Mouse (Mus musculus): ENCODE results near the gene Cdc25b.
"Not testable (repeated sequence)": the region's sequence is repeated elsewhere in the genome, so short reads cannot be mapped to it uniquely, and the experiment has no call there.

Cdc25b gene

GRCm38 (mm10) chr2:131221853-131222515 lies 35.2 kb downstream of the Cdc25b start:
- in situ Hi-C loops (cut with MboI, MseI), result loop anchor here (5.0 kb wide), 1 partner anchor 35 kb away; no protein-coding TSS in a partner anchor

- in situ Hi-C loops (cut with MboI, MseI), result loop anchor here (5.0 kb wide), 1 partner anchor 35 kb away; no protein-coding TSS in a partner anchor
Measured at GRCm38 (mm10) chr2:131222562-131222961, 35.8 kb downstream of the Cdc25b start.

GRCm38 (mm10) chr2:131223569-131223968 lies 36.8 kb downstream of the Cdc25b start:
- in situ Hi-C loops (cut with MboI, MseI), result loop anchor here (5.0 kb wide), 1 partner anchor 34 kb away; no protein-coding TSS in a partner anchor

- in situ Hi-C loops (cut with MboI, MseI), result no loop called here
Measured at GRCm38 (mm10) chr2:131225178-131225577, 38.4 kb downstream of the Cdc25b start.

GRCm38 (mm10) chr2:131226669-131227068 lies 39.9 kb downstream of the Cdc25b start:
- in situ Hi-C loops (cut with MboI, MseI), result not testable (repeated sequence)

- in situ Hi-C loops (cut with MboI, MseI), result no loop called here
Measured at GRCm38 (mm10) chr2:131227243-131227642, 40.5 kb downstream of the Cdc25b start.

GRCm38 (mm10) chr2:131232558-131232957 lies 45.8 kb downstream of the Cdc25b start:
- in situ Hi-C loops (cut with MboI, MseI), result no loop called here

- in situ Hi-C loops (cut with MboI, MseI), result no loop called here
Measured at GRCm38 (mm10) chr2:131233307-131234126, 46.8 kb downstream of the Cdc25b start, which contains the start of gene Mavs. Gene Mavs, plus strand, starts transcription at chr2:131234063.

- in situ Hi-C loops (cut with MboI, MseI), result no loop called here
Measured at GRCm38 (mm10) chr2:131234127-131234650, 47.4 kb downstream of the Cdc25b start.

GRCm38 (mm10) chr2:131234970-131235635 lies 48.4 kb downstream of the Cdc25b start:
- in situ Hi-C loops (cut with MboI, MseI), result no loop called here

- in situ Hi-C loops (cut with MboI, MseI), result no loop called here
Measured at GRCm38 (mm10) chr2:131242180-131242579, 55.4 kb downstream of the Cdc25b start.

GRCm38 (mm10) chr2:131242929-131243328 lies 56.2 kb downstream of the Cdc25b start:
- in situ Hi-C loops (cut with MboI, MseI), result no loop called here
